Mouse (Mus musculus) thymus, adult 2 months (tissue): ENCODE results near the gene Dnajb1.

Experiments used
- CTCF ChIP-seq: fragments of 200-500 bp; IDR thresholded peaks from 2 replicates; pipeline ENCODE4 v1.5.1; 2012; ENCODE audit warnings: mild to moderate bottlenecking, control low read depth, low read length, moderate library complexity, borderline replicate concordance; ENCODE audit not compliant: control insufficient read depth, poor library complexity, insufficient read depth; ENCODE audit errors: extremely low read depth
- POLR2A ChIP-seq: fragments of 200-500 bp; IDR thresholded peaks from 2 replicates; pipeline ENCODE4 v1.6.1; 2012; ENCODE audit warnings: mild to moderate bottlenecking, low read length, control low read depth, moderate library complexity; ENCODE audit not compliant: control insufficient read depth, poor library complexity, insufficient read depth; ENCODE audit errors: extremely low read depth

- TF ChIP-seq POLR2A (no peak), CTCF (no peak)
Measured at GRCm38 (mm10) chr8:83570272-83571000, 37.6 kb upstream of the Dnajb1 start.
